Mouse (Mus musculus) limb, embryonic 12.5 days (tissue): ENCODE results near the gene Bicra. TPM values are rescaled to one million over a fixed set of nuclear protein-coding genes. Genes with fewer than 3 reads are reported as not detected.

Experiments
- ATAC-seq: fragments of 200-750 bp; cut with Nextera tagmentation; 2 replicates; pipeline ENCODE4 v1.8.0; 2017; ENCODE audit warnings: low read depth, moderate TSS enrichment; ENCODE audit not compliant: insufficient number of reproducible peaks, insufficient read depth, low FRiP score, low TSS enrichment
- H3K27ac ChIP-seq: fragments of 300-500 bp; sonication (generic); 2 replicates; pipeline ENCODE4 v1.5.1; 2016; ENCODE audit warnings: mild to moderate bottlenecking, moderate library complexity
- H3K27me3 ChIP-seq: fragments of 300-500 bp; sonication (generic); 2 replicates; pipeline ENCODE4 v1.6.1; 2016; ENCODE audit warnings: mild to moderate bottlenecking, moderate library complexity
- H3K36me3 ChIP-seq: fragments of 300-500 bp; sonication (generic); 2 replicates; pipeline ENCODE4 v1.6.1; 2016; ENCODE audit warnings: mild to moderate bottlenecking, moderate library complexity
- H3K4me1 ChIP-seq: fragments of 300-500 bp; sonication (generic); replicated peaks from 2 replicates; pipeline ENCODE4 v1.6.1; 2016
- H3K4me2 ChIP-seq: fragments of 300-500 bp; sonication (generic); 2 replicates; pipeline ENCODE4 v1.6.1; 2016; ENCODE audit warnings: mild to moderate bottlenecking, moderate library complexity
- H3K4me3 ChIP-seq: fragments of 300-500 bp; sonication (generic); replicated peaks from 2 replicates; pipeline ENCODE4 v1.5.1; 2016; ENCODE audit warnings: mild to moderate bottlenecking
- H3K9ac ChIP-seq: fragments of 300-500 bp; sonication (generic); replicated peaks from 2 replicates; pipeline ENCODE4 v1.6.1; 2016; ENCODE audit warnings: mild to moderate bottlenecking, moderate library complexity
- H3K9me3 ChIP-seq: fragments of 300-500 bp; sonication (generic); 2 replicates; pipeline ENCODE4 v1.6.1; 2016; ENCODE audit warnings: mild to moderate bottlenecking, moderate library complexity
- WGBS: fragments of 180-500 bp; shearing (Covaris S2); methylation state at CpG from one replicate; pipeline ENCODE4 v1.1.7; 2016; 5-methylcytosine and 5-hydroxymethylcytosine counted together
- polyA plus RNA-seq: library from polyadenylated mRNA; unstranded; fragments of >200 nt; fragmentation: Nextera tagmentation; extraction: Ambion mirVana; gene quantifications from 2 replicates; pipeline ENCODE4 v1.2.1, GENCODE M21; 2016

Gene Bicra
- polyA plus RNA-seq, 1 experiment from 2014 or later, result 9.0 TPM

- Histone ChIP-seq H3K36me3 (peaks cover 87% of the 10 kb centered on the region), H3K4me3 (no peak overlapping the region), H3K9ac (no peak overlapping the region), H3K27ac (no peak overlapping the region), H3K4me2 (no peak overlapping the region), H3K27me3 (no peaks in the 10 kb centered on the region), H3K9me3 (0 out of 2 replicates have a peak, but pooled peaks cover 5% of the 10 kb centered on the region), H3K4me1 (no peaks in the 10 kb centered on the region; the same call in 1 of the 2 replicates)
- ATAC-seq, result no peak
- WGBS, result 92% methylated on average over 3 of the region's 3 CpGs
Observed at GRCm38 (mm10) chr7:15938621-15939020, 109.1 kb downstream of the Bicra start.

DNA sequence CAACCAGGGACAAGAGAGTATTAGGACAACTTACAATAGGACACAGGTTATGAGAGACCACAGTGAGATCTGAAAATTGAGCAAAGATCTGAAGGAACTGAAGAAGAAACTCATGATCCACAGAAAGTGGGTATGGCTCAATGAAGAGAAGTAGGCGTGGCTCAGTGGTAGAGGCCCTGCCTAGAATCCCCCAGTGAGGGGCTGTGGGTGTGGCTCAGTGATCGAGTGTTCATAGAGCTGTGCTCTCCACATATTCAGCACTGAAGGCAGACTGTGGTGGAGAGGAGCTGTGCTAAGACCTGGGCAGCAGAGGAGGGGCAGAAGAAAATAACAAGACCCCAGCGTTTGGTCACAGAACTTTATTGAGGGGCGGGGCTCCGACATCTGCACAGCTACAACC is 110.2 kb downstream of the Bicra start:
- Histone ChIP-seq H3K4me3 (no peak overlapping the region), H3K4me2 (no peak overlapping the region), H3K9me3 (0 out of 2 replicates have a peak, but pooled peaks cover 5% of the 10 kb centered on the region), H3K4me1 (no peaks in the 10 kb centered on the region; the same call in 1 of the 2 replicates), H3K9ac (no peak overlapping the region), H3K36me3 (peaks cover 76% of the 10 kb centered on the region), H3K27ac (no peak overlapping the region), H3K27me3 (no peaks in the 10 kb centered on the region)
- 82% methylated on average over 5 of the region's 5 CpGs for WGBS
- ATAC-seq, result no peak

GRCm38 (mm10) chr7:15933437-15934359 is 114.0 kb downstream of the Bicra start:
- H3K4me3 ChIP-seq, result no peak overlapping the region
- H3K4me2 ChIP-seq, result no peak overlapping the region
- H3K27ac ChIP-seq, result peak overlapping the region; percentile 41
- peaks cover 38% of the 10 kb centered on the region for H3K36me3 ChIP-seq
- no peak overlapping the region for H3K9ac ChIP-seq
- H3K27me3 ChIP-seq, result no peaks in the 10 kb centered on the region
- H3K4me1 ChIP-seq, result no peaks in the 10 kb centered on the region; the same call in 1 of the 2 replicates
- no peak for ATAC-seq
- WGBS, result 51% methylated on average over 16 of the region's 16 CpGs
- 0 out of 2 replicates have a peak, but pooled peaks cover 5% of the 10 kb centered on the region for H3K9me3 ChIP-seq

GRCm38 (mm10) chr7:15931635-15932034 is 116.1 kb downstream of the Bicra start:
- no peak overlapping the region for H3K27ac ChIP-seq
- 79% methylated on average over 3 of the region's 3 CpGs for WGBS
- no peak overlapping the region for H3K4me3 ChIP-seq
- no peaks in the 10 kb centered on the region for H3K27me3 ChIP-seq
- H3K4me1 ChIP-seq, result no peaks in the 10 kb centered on the region; the same call in 1 of the 2 replicates
- no peak overlapping the region for H3K9ac ChIP-seq
- ATAC-seq, result no peak
- no peak overlapping the region for H3K4me2 ChIP-seq
- peaks cover 17% of the 10 kb centered on the region for H3K36me3 ChIP-seq
- H3K9me3 ChIP-seq, result 0 out of 2 replicates have a peak, but pooled peaks cover 5% of the 10 kb centered on the region

- ATAC-seq, result no peak
- Histone ChIP-seq H3K4me1 (no peaks in the 10 kb centered on the region; the same call in 1 of the 2 replicates), H3K9ac (no peak overlapping the region), H3K27me3 (no peaks in the 10 kb centered on the region), H3K36me3 (peaks cover 7% of the 10 kb centered on the region; the same call in 1 of the 2 replicates), H3K9me3 (0 out of 2 replicates have a peak, but pooled peaks cover 2% of the 10 kb centered on the region), H3K4me3 (no peak overlapping the region), H3K27ac (no peak overlapping the region), H3K4me2 (no peak overlapping the region)
- WGBS, result 60% methylated on average over 2 of the region's 2 CpGs
Observed at GRCm38 (mm10) chr7:15930543-15930942, 117.2 kb downstream of the Bicra start.

DNA sequence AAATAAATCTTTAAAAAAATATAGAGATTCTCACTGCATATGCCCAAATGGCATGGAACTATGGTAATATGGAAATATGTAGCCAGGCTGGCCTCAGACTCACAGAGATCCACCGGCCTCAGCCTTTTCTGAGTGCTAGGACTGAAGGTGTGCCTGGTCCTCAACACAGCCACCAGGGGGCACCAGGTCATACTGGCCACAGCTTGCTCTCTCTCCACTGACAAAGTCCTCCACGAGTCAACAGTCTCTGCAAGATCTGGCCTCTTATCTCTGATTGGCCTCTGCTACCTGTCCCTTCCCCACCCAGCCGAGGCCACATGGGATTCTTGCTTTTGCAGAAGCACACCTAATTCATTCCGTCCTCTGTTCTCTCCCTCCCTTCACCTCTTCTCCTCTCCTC is 117.8 kb downstream of the Bicra start:
- Histone ChIP-seq H3K4me1 (no peaks in the 10 kb centered on the region; the same call in 1 of the 2 replicates), H3K4me2 (no peak overlapping the region), H3K4me3 (no peak overlapping the region), H3K27me3 (no peaks in the 10 kb centered on the region), H3K27ac (no peak overlapping the region), H3K9ac (no peak overlapping the region), H3K36me3 (0 out of 2 replicates have a peak, but pooled peaks cover 2% of the 10 kb centered on the region), H3K9me3 (no peaks in the 10 kb centered on the region)
- no peak for ATAC-seq
- WGBS, result 45% methylated on average over 4 of the region's 4 CpGs

DNA sequence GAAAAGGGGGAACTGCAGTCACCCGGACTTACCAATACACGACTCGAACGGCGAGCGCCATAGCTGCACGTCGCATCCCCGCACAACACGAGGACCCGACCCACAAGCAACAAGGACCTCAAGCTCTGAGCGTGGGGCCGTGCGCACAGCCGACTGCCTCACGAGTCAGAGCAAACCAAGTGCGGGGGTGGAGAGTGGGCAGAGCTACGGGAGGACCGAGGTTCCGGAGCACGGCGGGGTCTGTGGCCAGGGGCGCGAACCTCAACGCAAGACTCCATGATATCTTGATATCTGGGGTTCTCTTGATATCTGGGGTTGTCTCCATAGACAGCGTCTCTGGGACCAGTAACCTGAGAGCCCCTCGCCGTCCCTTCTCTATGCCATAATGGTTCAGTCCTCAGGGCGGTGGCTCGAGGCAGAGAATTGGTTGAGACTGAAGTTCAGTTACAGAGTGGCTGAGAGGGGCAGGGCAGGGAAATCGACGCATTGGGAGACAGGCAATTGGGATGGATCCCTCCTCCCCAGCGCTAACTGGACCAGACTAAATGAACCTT is 125.4 kb downstream of the Bicra start, which contains the start of gene Selenow:
Gene Selenow (minus strand): TSS at position 183 of the 554 bp plus-strand sequence.
- no peaks in the 10 kb centered on the region for H3K9me3 ChIP-seq
- peak within 1 kb of the TSS; percentile 58 for H3K9ac ChIP-seq
- peak; percentile 91 for ATAC-seq
- H3K4me1 ChIP-seq, result peaks cover 16% of the 10 kb centered on the region
- no peaks in the 10 kb centered on the region for H3K27me3 ChIP-seq
- peak within 1 kb of the TSS; percentile 74 for H3K27ac ChIP-seq
- peak within 1 kb of the TSS; percentile 65 for H3K4me2 ChIP-seq
- H3K4me3 ChIP-seq, result peak within 1 kb of the TSS; percentile 51
- WGBS, result under 1% methylated on average over 33 of the region's 33 CpGs
- peaks cover 29% of the 10 kb centered on the region for H3K36me3 ChIP-seq

DNA sequence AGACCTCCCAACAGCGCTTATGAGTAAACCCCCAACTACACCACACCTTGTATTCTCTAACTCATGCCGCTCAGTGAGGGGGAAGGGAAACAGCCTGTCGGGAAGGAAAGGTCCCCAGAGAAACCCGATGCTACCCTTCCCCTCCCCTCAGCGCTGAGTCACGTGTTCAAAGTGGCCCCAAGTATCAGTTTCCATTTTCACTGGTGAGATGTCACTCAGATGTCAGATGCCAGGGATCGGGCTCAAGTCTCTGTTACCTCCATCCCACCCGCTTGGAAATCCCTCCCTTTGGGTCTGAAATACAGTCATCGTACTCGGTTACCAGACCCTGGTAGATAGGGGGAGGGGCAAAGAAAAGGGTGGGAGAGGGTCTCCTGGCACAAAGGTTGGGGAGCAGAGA is 125.9 kb downstream of the Bicra start:
- 1% methylated on average over 10 of the region's 10 CpGs for WGBS
- Histone ChIP-seq H3K4me1 (peaks cover 16% of the 10 kb centered on the region), H3K4me2 (peak overlapping the region; percentile 65), H3K36me3 (peaks cover 34% of the 10 kb centered on the region), H3K27me3 (no peaks in the 10 kb centered on the region), H3K4me3 (peak overlapping the region; percentile 51), H3K9ac (peak overlapping the region; percentile 58), H3K27ac (peak overlapping the region; percentile 74), H3K9me3 (no peaks in the 10 kb centered on the region)
- peak; percentile 34 for ATAC-seq

Other genes with a start within 250 kb of the Bicra start
- gene Obox6, start 208.2 kb downstream of the Bicra start, polyA plus RNA-seq, result not detected in 2 replicates
- not detected in 2 replicates for gene Crx, start 168.0 kb downstream of the Bicra start, polyA plus RNA-seq
- gene Crxos, start 165.3 kb downstream of the Bicra start, polyA plus RNA-seq, result not detected in 2 replicates
- gene Selenow, start 125.5 kb downstream of the Bicra start, polyA plus RNA-seq, result 912 and 933 TPM in 2 replicates
- 187 and 192 TPM in 2 replicates for gene Nop53, start 101.8 kb downstream of the Bicra start, polyA plus RNA-seq
- gene Ehd2, start 80.4 kb downstream of the Bicra start, polyA plus RNA-seq, result 10.0 and 12.4 TPM in 2 replicates
- gene Zfp541, start 13.9 kb upstream of the Bicra start, polyA plus RNA-seq, result 0.08 TPM in 1 of 2 replicates, not detected in the other
- gene Napa, start 50.5 kb upstream of the Bicra start, polyA plus RNA-seq, result 181 and 202 TPM in 2 replicates
- 30.7 and 33.3 TPM in 2 replicates for gene Kptn, start 72.0 kb upstream of the Bicra start, polyA plus RNA-seq
- 0.18 and 0.20 TPM in 2 replicates for gene Slc8a2, start 81.9 kb upstream of the Bicra start, polyA plus RNA-seq
- gene Meis3, start 127.2 kb upstream of the Bicra start, polyA plus RNA-seq, result 7.7 and 9.4 TPM in 2 replicates
- 14.7 and 17.4 TPM in 2 replicates for gene Dhx34, start 174.1 kb upstream of the Bicra start, polyA plus RNA-seq
- 0.10 TPM in 1 of 2 replicates, not detected in the other for gene C5ar2, start 196.2 kb upstream of the Bicra start, polyA plus RNA-seq
- gene C5ar1, start 211.6 kb upstream of the Bicra start, polyA plus RNA-seq, result 0.45 and 0.91 TPM in 2 replicates
- 13.9 and 17.6 TPM in 2 replicates for gene Inafm1, start 225.7 kb upstream of the Bicra start, polyA plus RNA-seq
- 43.1 and 44.7 TPM in 2 replicates for gene Ccdc9, start 238.9 kb upstream of the Bicra start, polyA plus RNA-seq